In the genomic region with DNA sequence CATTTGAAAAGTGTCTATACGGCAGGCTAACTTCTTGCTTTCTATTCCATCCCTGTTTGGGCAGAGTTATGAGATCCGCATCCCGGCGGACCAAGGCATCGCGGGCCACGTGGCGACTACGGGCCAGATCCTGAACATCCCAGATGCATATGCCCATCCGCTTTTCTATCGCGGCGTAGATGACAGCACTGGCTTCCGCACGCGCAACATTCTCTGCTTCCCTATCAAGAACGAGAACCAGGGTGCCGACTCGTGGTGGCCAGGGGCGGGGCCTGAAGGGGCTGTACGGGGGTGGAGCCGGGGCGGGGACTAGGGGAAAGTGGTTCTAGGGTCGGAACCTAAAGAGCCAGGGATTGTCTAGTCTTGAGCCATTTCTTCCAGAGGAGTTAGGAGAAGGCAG, we compare ENCODE assay signal across 10 mouse cellular contexts.
DNase-seq lines count a peak whose midpoint lies in the region; ATAC-seq lines count a peak whose summit lies in the region.
"Had no signal": no experiment of that assay in that cellular context is flagged by ENCODE, and none has a peak within 500 bp of the region (broad histone marks: within the 10 kb centered on the region; RNA-seq: fewer than 3 reads in every experiment).

No protein-coding gene starts in this region.

- no peak overlapping the region for H3K27ac ChIP-seq in heart, embryonic 11.5 days (ENCODE audit: low read depth, low read length)
- H3K27ac ChIP-seq in forebrain, embryonic 15.5 days (replicated peaks): no peak overlapping the region
- no peak overlapping the region for H3K27ac ChIP-seq in limb, embryonic 12.5 days
- no peak overlapping the region for H3K27ac ChIP-seq in midbrain, embryonic 16.5 days (ENCODE audit: low read length)
- H3K27ac ChIP-seq: macrophage had no signal

- H3K9me3 ChIP-seq in heart, embryonic 11.5 days (replicated peaks; ENCODE audit: control insufficient read depth, low read length): no peaks in the 10 kb centered on the region
- no peaks in the 10 kb centered on the region for H3K9me3 ChIP-seq in forebrain, embryonic 15.5 days
- no peaks in the 10 kb centered on the region for H3K9me3 ChIP-seq in limb, embryonic 12.5 days
- no peaks in the 10 kb centered on the region; the same call in 1 of the 2 replicates for H3K9me3 ChIP-seq in midbrain, embryonic 16.5 days (replicated peaks; ENCODE audit: control insufficient read depth, low read length, poor library complexity, severe bottlenecking)
- H3K9me3 ChIP-seq: G1E had no signal

- H3K4me3 ChIP-seq in heart, embryonic 11.5 days (ENCODE audit: low read depth, low read length): peak overlapping the region; percentile 30
- peak overlapping the region; percentile 27 for H3K4me3 ChIP-seq in forebrain, embryonic 15.5 days
- peak overlapping the region; percentile 35 for H3K4me3 ChIP-seq in limb, embryonic 12.5 days (replicated peaks)
- peak overlapping the region; percentile 22; the same call in 1 of the 2 replicates for H3K4me3 ChIP-seq in midbrain, embryonic 16.5 days (ENCODE audit: low read depth, low read length)

- peaks cover 8% of the 10 kb centered on the region; the same call in 1 of the 2 replicates for H3K4me1 ChIP-seq in heart, embryonic 11.5 days (ENCODE audit: control insufficient read depth, insufficient read depth, low read length)
- H3K4me1 ChIP-seq in forebrain, embryonic 15.5 days: no peaks in the 10 kb centered on the region
- H3K4me1 ChIP-seq in limb, embryonic 12.5 days (replicated peaks): peaks cover 6% of the 10 kb centered on the region; the same call in 1 of the 2 replicates
- no peaks in the 10 kb centered on the region; the same call in 1 of the 2 replicates for H3K4me1 ChIP-seq in midbrain, embryonic 16.5 days (ENCODE audit: control insufficient read depth, insufficient read depth, low read length)

- H3K36me3 ChIP-seq in heart, embryonic 11.5 days (ENCODE audit: control insufficient read depth, insufficient read depth, low read length): no peaks in the 10 kb centered on the region
- no peaks in the 10 kb centered on the region for H3K36me3 ChIP-seq in forebrain, embryonic 15.5 days
- no peaks in the 10 kb centered on the region for H3K36me3 ChIP-seq in limb, embryonic 12.5 days
- H3K36me3 ChIP-seq in midbrain, embryonic 16.5 days (ENCODE audit: control insufficient read depth, insufficient read depth, low read length): no peaks in the 10 kb centered on the region
- H3K36me3 ChIP-seq: G1E had no signal

- peaks cover 38% of the 10 kb centered on the region for H3K27me3 ChIP-seq in heart, embryonic 11.5 days (ENCODE audit: control insufficient read depth, insufficient read depth, low read length)
- peaks cover 15% of the 10 kb centered on the region; the same call in 1 of the 2 replicates for H3K27me3 ChIP-seq in forebrain, embryonic 15.5 days
- peaks cover 44% of the 10 kb centered on the region for H3K27me3 ChIP-seq in limb, embryonic 12.5 days
- H3K27me3 ChIP-seq in midbrain, embryonic 16.5 days (ENCODE audit: control insufficient read depth, insufficient read depth, low read depth, low read length): peaks cover 8% of the 10 kb centered on the region

- 10% methylated on average over 24 of the region's 24 CpGs for WGBS in heart, embryonic 11.5 days (ENCODE audit: insufficient replicate concordance)
- 7% methylated on average over 24 of the region's 24 CpGs for WGBS in forebrain, embryonic 15.5 days
- 5% methylated on average over 24 of the region's 24 CpGs for WGBS in limb, embryonic 12.5 days
- 4% methylated on average over 24 of the region's 24 CpGs for WGBS in midbrain, embryonic 16.5 days

- no peak for DNase-seq in heart, postnatal 14 days
- DNase-seq in R1 (ENCODE audit: low read depth, low spot score): peak; percentile 50
- no peak for DNase-seq in adipocyte (ENCODE audit: low spot score)
- DNase-seq in gastrocnemius, postnatal 14 days: no peak

- intact Hi-C loops in heart, postnatal 14 days (cut with DNase I): loop anchor here (5.0 kb wide), 1 partner anchor 38 kb away; no protein-coding TSS in a partner anchor
- intact Hi-C loops in gastrocnemius, postnatal 14 days (cut with DNase I; ENCODE audit: low total_unique reads): no loop called here

- no peak overlapping the region for H3K9ac ChIP-seq in heart, embryonic 11.5 days (ENCODE audit: low read depth, low read length)
- H3K9ac ChIP-seq in forebrain, embryonic 15.5 days (replicated peaks): peak overlapping the region; percentile 23; the same call in 1 of the 2 replicates
- H3K9ac ChIP-seq in limb, embryonic 12.5 days (replicated peaks): peak overlapping the region; percentile 27; the same call in 1 of the 2 replicates
- peak overlapping the region; percentile 20 for H3K9ac ChIP-seq in midbrain, embryonic 16.5 days (ENCODE audit: low read depth, low read length)

- peak overlapping the region; percentile 58 for H3K4me2 ChIP-seq in heart, embryonic 11.5 days
- peak overlapping the region; percentile 44 for H3K4me2 ChIP-seq in forebrain, embryonic 15.5 days (replicated peaks)
- H3K4me2 ChIP-seq in limb, embryonic 12.5 days: peak overlapping the region; percentile 60
- peak overlapping the region; percentile 51 for H3K4me2 ChIP-seq in midbrain, embryonic 16.5 days (ENCODE audit: low read length)

- ATAC-seq in heart, embryonic 11.5 days (replicated peaks; ENCODE audit: insufficient number of reproducible peaks, low FRiP score, low TSS enrichment): no peak
- no peak for ATAC-seq in forebrain, embryonic 15.5 days (replicated peaks)
- no peak for ATAC-seq in limb, embryonic 12.5 days (ENCODE audit: insufficient number of reproducible peaks, insufficient read depth, low FRiP score, low TSS enrichment, low read depth)
- ATAC-seq in midbrain, embryonic 16.5 days: peak; percentile 36; the same call in 1 of the 2 replicates
